Mouse (Mus musculus) left cerebral cortex, postnatal 36 days (tissue): ENCODE data around the gene Bhlhe40. TPM values are rescaled to one million over a fixed set of nuclear protein-coding genes. Genes with fewer than 3 reads are reported as not detected.

Experiments
- DNase-seq, 2 experiments: peaks; one replicate each; pipeline ENCODE4 v3.0.0; 2021 to 2022; ENCODE audit warnings: low spot score in 2 of 2, mixed read lengths in 1 of 2
- intact Hi-C: fragments of 180-260 bp; cut with DNase I; formaldehyde crosslinking; loops from one replicate; pipeline ENCODE4 v1.15.1; 2025
- total RNA-seq, 2 experiments: library from RNA; stranded (reverse); gene quantifications; 2 replicates each; pipeline ENCODE4 v1.2.3; 2021

The Bhlhe40 gene
- total RNA-seq, 2 experiments from 2014 or later = 94.0 to 104 TPM

GRCm38 (mm10) chr6:108684430-108684829, 24.0 kb downstream of the Bhlhe40 start:
- intact Hi-C loops = no loop called here
- no peak for DNase-seq

- no peak for DNase-seq
- intact Hi-C loops = no loop called here
These were observed 25.4 kb downstream of the Bhlhe40 start for GRCm38 (mm10) chr6:108685758-108686355.

GRCm38 (mm10) chr6:108686930-108687329, 26.5 kb downstream of the Bhlhe40 start:
- intact Hi-C loops = no loop called here

GRCm38 (mm10) chr6:108688344-108688743, 27.9 kb downstream of the Bhlhe40 start:
- intact Hi-C loops = no loop called here
- DNase-seq = no peak

More at GRCm38 (mm10) chr6:108686930-108687329, 26.5 kb downstream of the Bhlhe40 start:
- DNase-seq = no peak

- intact Hi-C loops = no loop called here
- DNase-seq = no peak
These were observed 32.6 kb downstream of the Bhlhe40 start for GRCm38 (mm10) chr6:108692986-108693385.

GRCm38 (mm10) chr6:108694965-108695724, 34.7 kb downstream of the Bhlhe40 start:
- intact Hi-C loops = no loop called here
- DNase-seq = no peak

- DNase-seq = no peak
- intact Hi-C loops = no loop called here
These were observed 35.7 kb downstream of the Bhlhe40 start for GRCm38 (mm10) chr6:108695844-108696821.

GRCm38 (mm10) chr6:108696822-108697202, 36.4 kb downstream of the Bhlhe40 start:
- intact Hi-C loops = no loop called here
- DNase-seq = no peak

- intact Hi-C loops = no loop called here
- no peak for DNase-seq
These were observed 36.9 kb downstream of the Bhlhe40 start for GRCm38 (mm10) chr6:108697345-108697744.

- DNase-seq = no peak
- intact Hi-C loops = no loop called here
These were observed 38.0 kb downstream of the Bhlhe40 start for GRCm38 (mm10) chr6:108698343-108698870.

- no peak for DNase-seq
- intact Hi-C loops = no loop called here
These were observed 39.2 kb downstream of the Bhlhe40 start for GRCm38 (mm10) chr6:108699679-108700078.

- intact Hi-C loops = no loop called here
- DNase-seq = no peak
These were observed 40.4 kb downstream of the Bhlhe40 start for GRCm38 (mm10) chr6:108700638-108701343.

- no peak for DNase-seq
- intact Hi-C loops = no loop called here
These were observed 42.2 kb downstream of the Bhlhe40 start for GRCm38 (mm10) chr6:108702648-108703047.

- intact Hi-C loops = no loop called here
- no peak for DNase-seq
These were observed 42.7 kb downstream of the Bhlhe40 start for GRCm38 (mm10) chr6:108703085-108703484.

GRCm38 (mm10) chr6:108704316-108705080, 44.1 kb downstream of the Bhlhe40 start:
- intact Hi-C loops = no loop called here
- no peak for DNase-seq

GRCm38 (mm10) chr6:108705957-108706356, 45.5 kb downstream of the Bhlhe40 start:
- intact Hi-C loops = no loop called here
- no peak for DNase-seq

GRCm38 (mm10) chr6:108706994-108707645, 46.7 kb downstream of the Bhlhe40 start:
- DNase-seq = no peak
- intact Hi-C loops = no loop called here

- DNase-seq = no peak
- intact Hi-C loops = loop anchor here (2.0 kb wide), 1 partner anchor 48 kb away; the partner anchor contains the start of gene Bhlhe40
These were observed 48.7 kb downstream of the Bhlhe40 start for GRCm38 (mm10) chr6:108709131-108709470.
